7 mouse cellular contexts compared by ENCODE assay signal in the genomic region with DNA sequence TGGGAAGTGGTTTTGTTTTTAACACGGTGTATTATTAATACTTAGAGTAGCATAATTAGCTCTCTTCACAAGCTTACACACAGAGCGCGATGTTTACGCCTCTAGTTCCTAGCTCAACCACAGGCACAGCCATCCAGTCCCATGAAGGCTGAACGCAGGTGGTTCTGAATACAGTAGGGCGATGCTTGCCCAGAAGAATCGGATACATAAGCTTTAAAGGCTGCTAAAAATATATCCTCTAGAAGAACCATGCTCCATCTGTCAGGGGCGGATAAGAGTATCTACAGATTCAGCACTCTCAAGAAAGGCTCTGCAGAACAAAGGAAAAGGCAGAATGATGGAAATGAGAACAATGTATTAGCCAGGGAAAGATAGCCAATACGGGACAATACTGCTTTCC.
"Had no signal": no experiment of that assay in that cellular context is flagged by ENCODE, and none has a peak within 500 bp of the region (broad histone marks: within the 10 kb centered on the region; RNA-seq: fewer than 3 reads in every experiment).

No protein-coding gene starts in this region.

- DNase-seq: kidney, adult 11 months; kidney, postnatal 10 days; kidney, postnatal 4 days; lung, adult 18-20 months; lung, postnatal 36 days; thymus, adult 18-20 months; thymus, postnatal 14 days had no signal
